Mouse (Mus musculus): ENCODE results near the gene 1700025G04Rik.

DNA sequence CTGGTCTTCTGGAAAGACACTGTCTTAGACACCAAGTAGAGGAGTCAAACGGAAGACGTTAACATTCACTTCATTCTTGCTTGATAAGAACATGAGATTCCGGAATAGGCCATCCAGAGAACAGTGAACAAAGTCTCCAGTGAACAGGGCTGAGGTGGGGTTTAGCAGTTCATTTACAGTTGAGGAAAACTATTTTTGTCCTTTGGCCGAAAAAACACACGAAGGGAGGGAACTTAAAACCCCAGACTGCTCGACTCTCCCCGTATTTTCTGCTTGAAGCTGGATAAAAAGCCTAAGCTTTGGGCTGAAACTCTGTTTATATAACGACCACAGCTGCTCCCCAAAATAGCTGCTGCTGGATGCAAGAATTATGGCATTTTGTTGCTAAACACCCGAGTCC, 198.7 kb downstream of the 1700025G04Rik start:
- TF ChIP-seq CTCF (IDR thresholded peaks at IDR 0.05; ENCODE audit: low read depth), result no peak
- no peak for TF ChIP-seq EP300 (IDR thresholded peaks at IDR 0.05; ENCODE audit: low read depth)
